Mouse (Mus musculus) myocyte (in vitro differentiated cells): Measurements from ENCODE around the gene Pmpcb.

Experiments
- MAX ChIP-seq: IDR thresholded peaks from one replicate; pipeline ENCODE4 v1.6.1; 2011; ENCODE audit warnings: low read depth, mild to moderate bottlenecking, control low read depth
- POLR2A ChIP-seq: IDR thresholded peaks from one replicate; pipeline ENCODE4 v1.6.1; 2011; ENCODE audit warnings: low read depth, mild to moderate bottlenecking, control low read depth, moderate library complexity; ENCODE audit not compliant: insufficient read length

- TF ChIP-seq MAX, result no peak
- TF ChIP-seq POLR2A, result no peak
Observed at GRCm38 (mm10) chr5:21785776-21786175, 48.8 kb downstream of the Pmpcb start.
